Mouse (Mus musculus) gastrocnemius, adult 2 months (tissue): ENCODE measurements around the gene Gh. TPM values are rescaled to one million over a fixed set of nuclear protein-coding genes. Genes with fewer than 3 reads are reported as not detected.

Experiments used
- DNase-seq: peaks from one replicate; pipeline ENCODE4 v3.0.0; 2022
- H3K27ac ChIP-seq: fragments of 200-600 bp; 2 replicates; pipeline ENCODE4 v1.8.1; 2022; ENCODE audit warnings: mild to moderate bottlenecking
- H3K4me3 ChIP-seq: fragments of 200-600 bp; 2 replicates; pipeline ENCODE4 v1.8.1; 2022; ENCODE audit warnings: mild to moderate bottlenecking, moderate library complexity
- CTCF ChIP-seq: fragments of 200-600 bp; IDR thresholded peaks from 2 replicates; pipeline ENCODE4 v1.8.1; 2022; ENCODE audit warnings: antibody characterized with exemption, mild to moderate bottlenecking, moderate library complexity
- intact Hi-C: fragments of 180-260 bp; cut with DNase I; formaldehyde crosslinking; loops from one replicate; pipeline ENCODE4 v1.15.1; 2025
- total RNA-seq, 2 experiments: library from RNA; stranded (reverse); gene quantifications; 2 replicates each; pipeline ENCODE4 v1.2.3; 2021

Gh gene
- total RNA-seq, 2 experiments from 2014 or later, result not detected

DNA sequence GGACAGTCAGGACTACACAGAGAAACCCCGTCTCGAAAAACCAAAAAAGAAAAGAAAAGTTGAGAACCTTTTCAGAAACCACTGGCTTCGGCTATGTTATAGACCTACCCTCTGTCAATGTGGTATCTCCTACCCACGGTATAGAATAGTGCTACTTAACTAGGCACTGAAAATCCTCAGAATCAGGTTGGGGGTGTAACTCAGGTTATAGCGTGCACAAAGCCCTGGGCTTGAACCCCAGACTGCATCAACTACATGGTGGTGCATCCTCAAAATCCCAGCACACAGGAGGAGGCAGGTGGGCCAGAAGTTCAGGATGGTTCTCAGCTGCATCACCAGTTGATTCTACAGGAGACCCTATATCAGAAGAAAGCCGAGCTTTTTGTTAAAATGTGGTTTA, 27.9 kb downstream of the Gh start:
- peak overlapping the region; percentile 99 for H3K27ac ChIP-seq
- H3K4me3 ChIP-seq, result peak overlapping the region; percentile 99
- TF ChIP-seq CTCF, result no peak
- intact Hi-C loops, result loop anchor here (5.0 to 10.0 kb wide), 2 partner anchors 57 to 211 kb away; partner anchors contain the start of genes Ccdc47, Ddx42 and Ern1
- DNase-seq, result peak; percentile 10

DNA sequence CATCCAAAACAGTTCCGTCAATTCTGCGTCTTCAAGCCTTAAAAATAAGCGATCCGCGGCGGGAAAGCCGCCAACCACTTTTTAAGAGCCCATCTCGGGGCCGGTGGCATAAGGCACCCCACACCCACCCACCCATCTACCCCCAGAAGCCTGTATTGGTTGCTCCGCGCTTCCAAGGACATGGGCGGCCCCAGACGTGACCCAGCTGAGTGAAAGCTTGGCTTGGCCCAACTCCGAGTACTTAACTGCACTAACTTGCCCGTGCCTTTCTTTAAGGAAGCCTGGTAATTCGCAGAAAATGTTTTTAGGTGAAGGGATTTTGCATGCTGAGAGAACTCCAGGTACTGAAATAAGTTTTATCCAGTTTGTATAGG, 28.4 kb downstream of the Gh start:
- Histone ChIP-seq H3K27ac (peak overlapping the region; percentile 99), H3K4me3 (peak overlapping the region; percentile 99)
- intact Hi-C loops, result loop anchor here (5.0 to 10.0 kb wide), 2 partner anchors 56 to 212 kb away; partner anchors contain the start of genes Ccdc47, Ddx42 and Ern1
- no peak for TF ChIP-seq CTCF
- no peak for DNase-seq

DNA sequence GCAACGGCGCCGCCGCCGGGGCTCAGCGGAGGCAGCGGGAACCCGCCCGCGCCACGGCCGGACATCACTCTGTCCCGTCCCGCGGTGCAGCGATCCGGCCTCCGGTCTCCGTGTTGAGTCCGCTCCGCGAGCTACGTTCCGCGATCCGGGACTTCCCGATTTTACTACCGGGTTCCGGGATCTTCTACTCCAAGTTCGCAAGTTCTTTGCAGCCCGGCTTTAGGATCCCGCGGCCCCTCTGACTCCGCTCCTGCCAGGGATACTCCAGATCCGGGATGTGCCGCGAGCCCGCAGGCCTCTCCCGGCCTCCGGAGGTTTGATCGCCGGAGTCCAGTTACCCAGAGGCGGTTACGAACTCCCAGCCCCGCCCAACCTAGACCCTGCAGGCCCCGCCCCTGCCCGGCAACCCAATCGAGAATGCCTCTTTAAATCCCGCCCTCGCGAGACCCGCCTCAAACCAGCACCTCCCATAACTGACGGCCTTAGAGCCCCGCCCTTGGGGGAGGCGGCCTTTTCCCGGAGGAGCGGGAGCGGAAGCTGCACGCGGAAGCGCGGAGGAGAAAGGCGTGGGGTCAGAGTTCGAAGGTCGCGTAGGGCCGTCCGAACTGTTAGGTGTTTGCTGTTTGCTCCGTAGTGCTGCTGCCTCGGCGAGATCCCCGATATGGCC, 28.9 kb downstream of the Gh start, which contains the start of gene Smarcd2:
Gene Smarcd2 (minus strand): TSS at position 329 of the 667 bp plus-strand sequence.
- no peak for TF ChIP-seq CTCF
- peak; percentile 100 for DNase-seq
- H3K4me3 ChIP-seq, result peak within 1 kb of the TSS; percentile 99
- intact Hi-C loops, result loop anchor here (5.0 to 10.0 kb wide), 2 partner anchors 55 to 212 kb away; partner anchors contain the start of genes Ccdc47, Ddx42 and Ern1
- peak within 1 kb of the TSS; percentile 99 for H3K27ac ChIP-seq

- peak; percentile 28 for DNase-seq
- peak overlapping the region; percentile 99 for H3K4me3 ChIP-seq
- intact Hi-C loops, result loop anchor here (5.0 to 10.0 kb wide), 2 partner anchors 55 to 213 kb away; partner anchors contain the start of genes Ccdc47, Ddx42 and Ern1
- TF ChIP-seq CTCF, result no peak
- peak overlapping the region; percentile 99 for H3K27ac ChIP-seq
Measured at GRCm38 (mm10) chr11:106271794-106272643, 29.6 kb downstream of the Gh start.

DNA sequence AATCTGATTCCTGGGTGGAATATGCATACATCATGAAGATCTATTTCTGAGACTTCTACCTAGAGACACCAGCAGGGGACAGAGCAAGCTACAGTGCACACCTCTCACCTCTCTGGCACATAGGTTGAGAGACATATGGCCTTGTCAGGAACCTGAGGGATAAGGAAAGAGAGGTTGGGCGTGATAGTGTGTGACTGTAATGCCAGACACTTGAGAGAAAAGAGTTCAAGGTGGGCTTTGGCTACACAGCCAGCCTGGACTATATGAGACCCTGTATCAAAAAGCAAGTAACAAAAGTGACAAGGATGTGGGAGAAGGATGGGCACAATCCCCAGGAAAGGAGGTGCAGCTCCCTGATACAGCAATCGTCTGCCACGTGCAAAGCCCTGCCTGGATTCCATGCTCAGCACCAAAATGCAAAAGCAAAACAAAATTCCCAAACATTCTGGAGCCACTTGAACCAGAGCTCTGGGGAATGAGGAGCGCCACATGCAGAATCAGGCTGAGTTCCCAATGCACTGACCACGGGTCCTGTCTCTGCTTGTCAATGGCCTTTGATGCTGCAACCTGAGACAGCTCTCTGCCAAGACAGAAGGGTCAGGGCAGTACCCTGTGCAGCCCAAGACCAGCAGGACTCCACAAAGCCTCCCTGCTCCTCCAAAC, 30.4 kb downstream of the Gh start:
- intact Hi-C loops, result loop anchor here (5.0 to 10.0 kb wide), 2 partner anchors 54 to 214 kb away; partner anchors contain the start of genes Ccdc47, Ddx42 and Ern1
- Histone ChIP-seq H3K27ac (peak overlapping the region; percentile 99), H3K4me3 (peak overlapping the region; percentile 99)
- peak; percentile 46 for DNase-seq
- no peak for TF ChIP-seq CTCF

GRCm38 (mm10) chr11:106269060-106269431, 32.6 kb downstream of the Gh start:
- H3K4me3 ChIP-seq, result peak overlapping the region; percentile 61
- DNase-seq, result peak; percentile 59

DNA sequence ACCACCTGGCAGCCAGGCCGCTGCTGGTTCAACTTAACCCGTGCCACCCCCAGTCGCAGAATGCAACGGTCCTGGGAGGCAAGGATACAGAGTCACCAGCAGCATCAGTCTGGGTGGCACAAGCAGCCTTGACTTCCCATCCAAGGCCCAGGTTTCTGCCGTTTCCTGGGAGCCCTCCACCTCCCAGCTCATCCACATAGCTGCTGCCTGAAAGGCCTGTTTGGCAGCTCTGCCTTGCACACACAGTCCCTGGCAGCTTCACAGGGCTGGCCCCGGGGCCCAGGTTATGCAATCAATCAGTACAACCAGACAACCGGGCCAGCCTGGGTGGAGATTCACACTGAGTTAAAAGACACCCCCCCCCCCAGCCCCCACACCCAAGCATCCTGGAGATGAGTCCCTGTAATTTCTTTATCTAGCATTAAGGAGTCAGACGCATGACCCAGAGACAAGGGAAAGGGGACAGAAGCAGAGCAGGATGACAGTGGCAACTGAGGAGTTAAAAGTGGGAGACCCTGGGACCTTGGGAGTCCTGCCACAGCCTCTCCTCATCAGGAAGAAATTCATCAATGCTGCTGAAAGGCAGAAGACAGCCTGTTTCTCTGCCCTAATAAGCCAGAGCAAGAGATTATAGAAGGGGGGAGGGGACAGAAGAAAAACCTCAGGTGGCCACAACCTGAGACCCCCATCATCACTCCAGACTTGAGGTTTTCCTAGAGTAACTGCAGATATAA, 33.2 kb downstream of the Gh start:
- DNase-seq, result peak; percentile 94
- peak overlapping the region; percentile 61 for H3K4me3 ChIP-seq
- intact Hi-C loops, result no loop called here
- TF ChIP-seq CTCF, result no peak
- peak overlapping the region; percentile 99 for H3K27ac ChIP-seq

More at GRCm38 (mm10) chr11:106269060-106269431, 32.6 kb downstream of the Gh start:
- TF ChIP-seq CTCF, result no peak
- H3K27ac ChIP-seq, result peak overlapping the region; percentile 99
- intact Hi-C loops, result no loop called here

GRCm38 (mm10) chr11:106267871-106268270, 33.8 kb downstream of the Gh start:
- Histone ChIP-seq H3K4me3 (peak overlapping the region; percentile 61), H3K27ac (peak overlapping the region; percentile 99)
- DNase-seq, result no peak
- no peak for TF ChIP-seq CTCF
- intact Hi-C loops, result no loop called here

DNA sequence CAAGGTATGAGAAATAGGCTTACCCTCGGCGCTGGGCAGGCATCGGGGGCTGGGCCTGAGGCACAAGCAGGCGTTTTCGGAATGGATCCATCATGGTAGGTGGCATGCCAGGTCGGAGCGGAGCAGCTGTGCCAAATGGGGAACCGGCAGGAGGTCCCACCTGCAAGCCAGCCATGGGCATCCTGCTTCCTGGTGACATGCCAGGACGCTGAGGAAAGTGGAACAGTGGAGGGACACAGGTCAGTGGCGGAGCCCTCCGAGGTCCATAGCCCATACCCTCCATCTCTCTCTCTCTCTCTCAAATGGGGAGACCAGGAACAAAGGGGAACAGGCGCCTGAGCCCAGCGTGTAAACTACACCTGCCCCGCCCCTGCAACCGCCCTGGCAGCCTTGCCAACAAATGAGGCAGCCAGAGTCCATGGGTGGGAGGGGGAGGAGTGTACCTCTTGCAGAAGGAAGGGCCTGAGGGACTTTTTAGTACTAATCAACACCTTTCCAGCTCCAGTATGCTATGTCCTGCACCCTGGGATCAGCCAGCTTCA, 34.3 kb downstream of the Gh start:
- intact Hi-C loops, result no loop called here
- peak overlapping the region; percentile 99 for H3K27ac ChIP-seq
- no peak for TF ChIP-seq CTCF
- DNase-seq, result peak; percentile 70
- peak overlapping the region; percentile 61 for H3K4me3 ChIP-seq

GRCm38 (mm10) chr11:106266431-106266830, 35.2 kb downstream of the Gh start:
- peak overlapping the region; percentile 99 for H3K27ac ChIP-seq
- TF ChIP-seq CTCF, result no peak
- H3K4me3 ChIP-seq, result no peak overlapping the region
- intact Hi-C loops, result no loop called here
- DNase-seq, result no peak

GRCm38 (mm10) chr11:106265570-106265969, 36.1 kb downstream of the Gh start:
- H3K4me3 ChIP-seq, result no peak overlapping the region
- intact Hi-C loops, result no loop called here
- no peak for TF ChIP-seq CTCF

More at GRCm38 (mm10) chr11:106265570-106265969, 36.1 kb downstream of the Gh start:
- no peak for DNase-seq
- no peak overlapping the region for H3K27ac ChIP-seq
